Mouse (Mus musculus): ENCODE results near the gene Rnf41. TPM values are rescaled to one million over a fixed set of nuclear protein-coding genes. Genes with fewer than 3 reads are reported as not detected.

The Rnf41 gene
- total and polyA plus RNA-seq, 2 experiments from 2014 or later, result 24.0 to 27.1 TPM

DNA sequence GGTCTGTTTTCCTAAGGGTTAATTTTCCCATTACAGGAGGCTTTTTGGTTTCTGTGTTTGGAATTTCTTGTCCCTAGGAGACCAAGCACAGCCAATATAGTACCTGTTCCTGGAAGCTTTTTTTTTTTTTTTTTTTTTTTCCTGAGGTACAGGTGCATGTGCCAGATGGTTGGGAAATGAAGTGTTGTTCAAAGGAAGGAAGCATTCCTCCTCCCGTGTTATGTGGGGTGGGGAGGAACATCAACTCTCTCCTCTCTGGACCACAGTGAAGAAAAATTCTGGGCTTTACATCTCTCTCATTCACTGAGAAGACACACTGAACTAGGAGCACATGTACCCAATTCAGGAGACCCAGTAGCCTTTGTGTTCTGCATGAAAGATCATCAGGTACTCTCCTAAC, 1.6 kb downstream of the Rnf41 start:
- no peak overlapping the region for H3K4me3 ChIP-seq (ENCODE audit: low read depth, low read length)

GRCm38 (mm10) chr10:128414848-128415247, 3.4 kb downstream of the Rnf41 start:
- Histone ChIP-seq H3K27me3 (ENCODE audit: control insufficient read depth, insufficient read depth, low read length) (no peaks in the 10 kb centered on the region), H3K4me2 (ENCODE audit: low read depth, low read length) (no peak overlapping the region), H3K9ac (replicated peaks; ENCODE audit: low read depth, low read length) (no peak overlapping the region), H3K4me3 (ENCODE audit: low read depth, low read length) (no peak overlapping the region), H3K27ac (ENCODE audit: low read depth) (no peak overlapping the region), H3K4me1 (ENCODE audit: control insufficient read depth, insufficient read depth) (peaks cover 10% of the 10 kb centered on the region; the same call in 1 of the 2 replicates), H3K36me3 (replicated peaks; ENCODE audit: control insufficient read depth, insufficient read depth, low read length) (peaks cover 42% of the 10 kb centered on the region), H3K9me3 (replicated peaks; ENCODE audit: control insufficient read depth, low read length) (no peaks in the 10 kb centered on the region)
- WGBS, result 58% methylated on average over 5 of the region's 5 CpGs
- TF ChIP-seq EP300 (IDR thresholded peaks at IDR 0.05; ENCODE audit: low read depth) (no peak), CTCF (IDR thresholded peaks at IDR 0.05; ENCODE audit: low read depth) (no peak)
- ATAC-seq (ENCODE audit: insufficient read depth, low read depth) (no peak), DNase-seq (ENCODE audit: low spot score) (no peak)

More for the DNA sequence above, 1.6 kb downstream of the Rnf41 start:
- Histone ChIP-seq H3K9ac (replicated peaks; ENCODE audit: low read depth, low read length) (no peak overlapping the region), H3K27me3 (ENCODE audit: control insufficient read depth, insufficient read depth, low read length) (no peaks in the 10 kb centered on the region), H3K4me1 (ENCODE audit: control insufficient read depth, insufficient read depth) (peaks cover 13% of the 10 kb centered on the region), H3K36me3 (replicated peaks; ENCODE audit: control insufficient read depth, insufficient read depth, low read length) (peaks cover 29% of the 10 kb centered on the region), H3K4me2 (ENCODE audit: low read depth, low read length) (no peak overlapping the region), H3K27ac (ENCODE audit: low read depth) (no peak overlapping the region), H3K9me3 (replicated peaks; ENCODE audit: control insufficient read depth, low read length) (no peaks in the 10 kb centered on the region)
- ATAC-seq (ENCODE audit: insufficient read depth, low read depth) (no peak), DNase-seq (ENCODE audit: low spot score) (no peak)
- WGBS, result 45% methylated on average over 1 of the region's 1 CpGs
- no peak for TF ChIP-seq CTCF (IDR thresholded peaks at IDR 0.05; ENCODE audit: low read depth)
- TF ChIP-seq EP300 (IDR thresholded peaks at IDR 0.05; ENCODE audit: low read depth), result no peak

GRCm38 (mm10) chr10:128422426-128422825, 11.0 kb downstream of the Rnf41 start:
- TF ChIP-seq CTCF (IDR thresholded peaks at IDR 0.05; ENCODE audit: low read depth), result no peak
- no peak for TF ChIP-seq EP300 (IDR thresholded peaks at IDR 0.05; ENCODE audit: low read depth)
- Histone ChIP-seq H3K4me2 (ENCODE audit: low read depth, low read length) (no peak overlapping the region), H3K4me3 (ENCODE audit: low read depth, low read length) (no peak overlapping the region), H3K27me3 (ENCODE audit: control insufficient read depth, insufficient read depth, low read length) (no peaks in the 10 kb centered on the region), H3K4me1 (ENCODE audit: control insufficient read depth, insufficient read depth) (no peaks in the 10 kb centered on the region), H3K36me3 (replicated peaks; ENCODE audit: control insufficient read depth, insufficient read depth, low read length) (peaks cover 50% of the 10 kb centered on the region), H3K27ac (ENCODE audit: low read depth) (no peak overlapping the region), H3K9me3 (replicated peaks; ENCODE audit: control insufficient read depth, low read length) (no peaks in the 10 kb centered on the region), H3K9ac (replicated peaks; ENCODE audit: low read depth, low read length) (no peak overlapping the region)
- no peak for ATAC-seq (ENCODE audit: insufficient read depth, low read depth)
- WGBS, result 34% methylated on average over 5 of the region's 5 CpGs
- no peak for DNase-seq (ENCODE audit: low spot score)

GRCm38 (mm10) chr10:128424604-128425003, 13.1 kb downstream of the Rnf41 start:
- no peak for TF ChIP-seq CTCF (IDR thresholded peaks at IDR 0.05; ENCODE audit: low read depth)
- no peak for TF ChIP-seq EP300 (IDR thresholded peaks at IDR 0.05; ENCODE audit: low read depth)
- Histone ChIP-seq H3K9me3 (replicated peaks; ENCODE audit: control insufficient read depth, low read length) (no peaks in the 10 kb centered on the region), H3K27me3 (ENCODE audit: control insufficient read depth, insufficient read depth, low read length) (no peaks in the 10 kb centered on the region), H3K9ac (replicated peaks; ENCODE audit: low read depth, low read length) (0 out of 2 replicates have a peak overlapping the region, but pooled peaks have one; percentile 2), H3K4me2 (ENCODE audit: low read depth, low read length) (no peak overlapping the region; the same call in 1 of the 2 replicates), H3K4me1 (ENCODE audit: control insufficient read depth, insufficient read depth) (no peaks in the 10 kb centered on the region), H3K4me3 (ENCODE audit: low read depth, low read length) (no peak overlapping the region), H3K27ac (ENCODE audit: low read depth) (peak overlapping the region; percentile 36; the same call in 1 of the 2 replicates), H3K36me3 (replicated peaks; ENCODE audit: control insufficient read depth, insufficient read depth, low read length) (peaks cover 48% of the 10 kb centered on the region)
- no peak for ATAC-seq (ENCODE audit: insufficient read depth, low read depth)
- no peak for DNase-seq (ENCODE audit: low spot score)
- 35% methylated on average over 7 of the region's 7 CpGs for WGBS

GRCm38 (mm10) chr10:128425260-128425659, 13.8 kb downstream of the Rnf41 start:
- Histone ChIP-seq H3K9ac (replicated peaks; ENCODE audit: low read depth, low read length) (0 out of 2 replicates have a peak overlapping the region, but pooled peaks have one; percentile 2), H3K4me2 (ENCODE audit: low read depth, low read length) (no peak overlapping the region; the same call in 1 of the 2 replicates), H3K36me3 (replicated peaks; ENCODE audit: control insufficient read depth, insufficient read depth, low read length) (peaks cover 53% of the 10 kb centered on the region), H3K27me3 (ENCODE audit: control insufficient read depth, insufficient read depth, low read length) (no peaks in the 10 kb centered on the region), H3K27ac (ENCODE audit: low read depth) (no peak overlapping the region), H3K4me1 (ENCODE audit: control insufficient read depth, insufficient read depth) (no peaks in the 10 kb centered on the region), H3K9me3 (replicated peaks; ENCODE audit: control insufficient read depth, low read length) (no peaks in the 10 kb centered on the region), H3K4me3 (ENCODE audit: low read depth, low read length) (no peak overlapping the region)
- ATAC-seq (ENCODE audit: insufficient read depth, low read depth) (no peak), DNase-seq (ENCODE audit: low spot score) (no peak)
- TF ChIP-seq CTCF (IDR thresholded peaks at IDR 0.05; ENCODE audit: low read depth), result no peak
- no peak for TF ChIP-seq EP300 (IDR thresholded peaks at IDR 0.05; ENCODE audit: low read depth)
- 78% methylated on average over 3 of the region's 3 CpGs for WGBS

- Histone ChIP-seq H3K4me3 (ENCODE audit: low read depth, low read length) (no peak overlapping the region), H3K4me1 (ENCODE audit: control insufficient read depth, insufficient read depth) (no peaks in the 10 kb centered on the region), H3K36me3 (replicated peaks; ENCODE audit: control insufficient read depth, insufficient read depth, low read length) (peaks cover 28% of the 10 kb centered on the region), H3K27me3 (ENCODE audit: control insufficient read depth, insufficient read depth, low read length) (no peaks in the 10 kb centered on the region), H3K9ac (replicated peaks; ENCODE audit: low read depth, low read length) (no peak overlapping the region), H3K4me2 (ENCODE audit: low read depth, low read length) (no peak overlapping the region), H3K27ac (ENCODE audit: low read depth) (no peak overlapping the region), H3K9me3 (replicated peaks; ENCODE audit: control insufficient read depth, low read length) (no peaks in the 10 kb centered on the region)
- 76% methylated on average over 5 of the region's 5 CpGs for WGBS
- DNase-seq (ENCODE audit: low spot score) (no peak), ATAC-seq (ENCODE audit: insufficient read depth, low read depth) (no peak)
- TF ChIP-seq CTCF (IDR thresholded peaks at IDR 0.05; ENCODE audit: low read depth), result no peak
- TF ChIP-seq EP300 (IDR thresholded peaks at IDR 0.05; ENCODE audit: low read depth), result no peak
These were observed 17.6 kb downstream of the Rnf41 start for GRCm38 (mm10) chr10:128429052-128429451.

All from heart, postnatal 0 days (tissue).